Mouse (Mus musculus) midbrain, embryonic 10.5 days (tissue): ENCODE measurements around the gene En1. TPM values are rescaled to one million over a fixed set of nuclear protein-coding genes. Genes with fewer than 3 reads are reported as not detected.

Experiments used
- DNase-seq: peaks from one replicate; pipeline ENCODE4 v3.0.0-alpha.2; 2017; ENCODE audit warnings: low spot score
- H3K27ac ChIP-seq: fragments of 300-500 bp; sonication (generic); replicated peaks from 2 replicates; pipeline ENCODE4 v1.5.1; 2016; ENCODE audit warnings: mild to moderate bottlenecking
- H3K27me3 ChIP-seq: fragments of 300-500 bp; sonication (generic); 2 replicates; pipeline ENCODE4 v1.6.1; 2016; ENCODE audit warnings: low read depth, mild to moderate bottlenecking; ENCODE audit not compliant: poor library complexity, severe bottlenecking
- H3K36me3 ChIP-seq: fragments of 300-500 bp; sonication (generic); 2 replicates; pipeline ENCODE4 v1.6.1; 2016; ENCODE audit warnings: mild to moderate bottlenecking, moderate library complexity
- H3K4me1 ChIP-seq: fragments of 300-500 bp; sonication (generic); 2 replicates; pipeline ENCODE4 v1.6.1; 2016
- H3K4me3 ChIP-seq: fragments of 300-500 bp; sonication (generic); 2 replicates; pipeline ENCODE4 v1.5.1; 2016; ENCODE audit warnings: mild to moderate bottlenecking, moderate library complexity
- H3K9me3 ChIP-seq: fragments of 300-500 bp; sonication (generic); replicated peaks from 2 replicates; pipeline ENCODE4 v1.6.1; 2016; ENCODE audit warnings: mild to moderate bottlenecking
- WGBS: fragments of 180-500 bp; shearing (Covaris S2); methylation state at CpG from one replicate; pipeline ENCODE4 v1.1.7; 2016; 5-methylcytosine and 5-hydroxymethylcytosine counted together
- polyA plus RNA-seq: library from polyadenylated mRNA; unstranded; fragments of >200 nt; fragmentation: Nextera tagmentation; extraction: Ambion mirVana; gene quantifications from 2 replicates; pipeline ENCODE4 v1.2.1, GENCODE M21; 2016

Gene En1
- 5.2 and 5.6 TPM in 2 replicates for polyA plus RNA-seq

DNA sequence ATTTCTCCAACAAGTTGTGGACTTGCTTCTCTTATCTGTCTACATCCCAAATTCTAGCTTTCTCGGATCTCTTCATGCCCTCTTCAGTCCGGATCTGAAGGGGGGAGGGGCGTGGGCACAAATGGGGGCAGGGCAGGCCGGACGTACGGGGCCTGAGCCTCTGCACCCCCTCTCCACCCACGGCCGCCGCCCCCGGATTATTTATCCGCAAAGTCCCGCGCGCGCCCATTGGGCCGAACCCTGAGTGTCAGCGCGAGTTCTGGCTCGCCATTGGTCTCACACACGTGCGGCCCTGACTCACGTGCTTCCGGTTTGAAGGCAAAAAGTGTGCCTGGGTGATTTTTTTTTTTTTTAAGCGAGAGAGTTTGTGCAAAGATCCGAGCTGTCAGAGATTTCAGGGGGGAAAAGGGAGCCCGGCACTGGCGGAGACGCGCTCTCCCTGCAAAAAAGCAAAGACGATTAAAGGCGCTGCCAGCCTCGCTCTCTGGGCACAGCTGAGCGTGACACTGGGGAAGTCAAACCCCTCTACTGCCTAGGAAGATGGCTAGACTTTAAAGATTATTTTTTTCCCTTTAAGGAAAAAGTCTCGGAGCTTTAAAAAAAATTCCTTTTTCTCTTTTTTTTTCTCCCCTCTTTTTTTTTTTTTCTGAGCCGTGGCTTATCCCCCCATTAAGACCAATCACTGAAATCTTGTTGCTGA lies at the start of gene En1:
Gene En1, plus strand, starts transcription at position 388 of the 700 bp plus-strand sequence.
- Histone ChIP-seq H3K36me3 (0 out of 2 replicates have a peak, but pooled peaks cover 3% of the 10 kb centered on the region), H3K27me3 (peaks cover 99% of the 10 kb centered on the region), H3K4me3 (peak within 1 kb of the TSS; percentile 73), H3K27ac (peak within 1 kb of the TSS; percentile 90), H3K4me1 (peaks cover 64% of the 10 kb centered on the region), H3K9me3 (no peaks in the 10 kb centered on the region)
- WGBS: under 1% methylated on average over 35 of the region's 35 CpGs
- DNase-seq: peak; percentile 88

DNA sequence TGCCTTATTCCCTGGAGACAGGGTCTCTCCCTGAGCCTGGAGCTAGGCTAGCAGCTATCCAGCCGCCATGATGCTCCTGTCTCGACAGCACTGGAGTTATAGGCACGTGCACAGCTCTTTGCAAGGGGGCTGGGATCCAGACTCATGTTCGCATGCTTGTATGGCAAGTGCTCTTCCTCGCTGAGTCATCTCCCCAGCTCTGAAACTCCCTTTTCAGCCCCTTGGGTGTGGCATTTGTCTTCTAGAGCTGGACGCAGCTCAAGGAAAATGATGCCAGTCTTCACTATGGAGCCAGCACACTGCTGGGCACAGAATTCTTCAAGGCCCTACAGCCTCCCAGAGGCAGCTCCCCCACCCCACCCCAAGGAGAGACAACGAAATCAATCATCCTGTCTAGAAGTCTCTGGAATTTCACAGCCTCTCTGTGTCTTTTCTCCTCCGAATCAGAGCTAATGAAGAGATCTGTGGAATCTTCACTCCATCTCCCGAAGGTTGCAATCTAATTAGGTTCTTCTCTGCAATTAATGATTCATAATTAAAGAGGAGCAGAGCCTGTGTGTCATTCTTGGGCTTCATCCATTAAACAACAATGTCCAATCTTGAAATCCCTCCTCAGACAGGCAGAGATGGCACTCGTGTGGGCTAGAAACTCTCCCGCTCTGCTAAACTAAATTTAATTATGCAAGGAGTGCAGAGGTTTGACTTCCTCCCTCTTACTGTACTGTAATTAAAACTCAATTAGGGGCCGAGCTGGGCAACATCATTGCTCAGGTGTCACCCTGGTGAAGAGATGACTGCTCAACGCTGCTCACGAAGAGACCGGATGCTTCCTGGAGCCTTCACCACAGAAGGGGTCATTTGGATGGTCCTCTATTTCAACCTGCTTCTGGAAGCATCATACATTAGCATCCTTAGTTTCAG lies 45.0 kb upstream of the En1 start:
- no peaks in the 10 kb centered on the region for H3K27me3 ChIP-seq
- H3K4me1 ChIP-seq: no peaks in the 10 kb centered on the region
- no peaks in the 10 kb centered on the region for H3K36me3 ChIP-seq
- H3K4me3 ChIP-seq: no peak overlapping the region
- WGBS: 89% methylated on average over 15 of the region's 15 CpGs
- H3K27ac ChIP-seq: no peak overlapping the region
- no peak for DNase-seq
- no peaks in the 10 kb centered on the region for H3K9me3 ChIP-seq

DNA sequence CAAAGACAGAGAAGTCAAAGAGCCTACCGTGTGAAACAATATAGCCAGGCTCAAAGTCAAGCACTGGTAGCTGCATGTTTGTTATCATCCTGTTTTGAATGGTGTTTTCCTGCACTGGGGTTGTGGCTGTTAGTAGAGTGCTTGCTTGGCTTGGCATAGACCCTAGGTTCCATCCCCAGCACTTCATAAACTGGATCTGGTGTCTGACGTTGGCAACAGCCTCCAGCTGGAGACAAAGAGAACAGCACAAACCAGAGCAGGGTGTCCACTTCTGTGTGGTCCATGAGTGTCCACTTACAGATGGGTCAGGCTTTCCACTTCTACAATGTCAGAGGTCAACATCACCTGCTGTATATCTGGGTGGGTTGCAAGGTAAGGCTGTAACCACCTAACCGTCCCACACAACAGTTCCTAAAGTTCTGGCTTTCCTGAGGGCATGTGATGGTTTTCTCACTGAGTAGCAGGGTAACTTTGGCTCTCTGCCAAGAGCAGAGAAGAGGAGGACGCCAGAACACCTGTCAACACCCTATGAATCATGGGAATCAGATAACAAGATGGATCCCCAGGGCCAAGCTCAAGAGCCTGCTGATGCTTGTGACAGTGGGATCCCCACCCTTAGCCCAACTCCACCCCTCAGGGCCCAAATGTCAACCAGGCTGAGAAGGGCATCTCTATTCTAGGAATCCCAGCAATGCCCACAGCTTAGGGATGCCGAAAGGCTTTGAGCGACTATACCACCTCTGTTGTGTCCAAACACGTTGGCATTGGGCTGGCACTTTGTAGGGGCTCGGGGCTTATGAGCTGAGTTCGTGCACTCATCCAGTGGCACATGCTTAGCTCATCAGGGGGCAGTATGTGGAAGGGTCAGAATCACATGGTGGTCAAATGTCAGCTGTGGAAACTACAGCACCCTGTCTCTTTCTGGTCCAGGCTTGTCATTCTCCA lies 43.6 kb upstream of the En1 start:
- 83% methylated on average over 9 of the region's 9 CpGs for WGBS
- DNase-seq: no peak
- no peak overlapping the region for H3K27ac ChIP-seq
- H3K9me3 ChIP-seq: no peaks in the 10 kb centered on the region
- H3K36me3 ChIP-seq: no peaks in the 10 kb centered on the region
- no peaks in the 10 kb centered on the region for H3K27me3 ChIP-seq
- H3K4me1 ChIP-seq: no peaks in the 10 kb centered on the region
- no peak overlapping the region for H3K4me3 ChIP-seq

DNA sequence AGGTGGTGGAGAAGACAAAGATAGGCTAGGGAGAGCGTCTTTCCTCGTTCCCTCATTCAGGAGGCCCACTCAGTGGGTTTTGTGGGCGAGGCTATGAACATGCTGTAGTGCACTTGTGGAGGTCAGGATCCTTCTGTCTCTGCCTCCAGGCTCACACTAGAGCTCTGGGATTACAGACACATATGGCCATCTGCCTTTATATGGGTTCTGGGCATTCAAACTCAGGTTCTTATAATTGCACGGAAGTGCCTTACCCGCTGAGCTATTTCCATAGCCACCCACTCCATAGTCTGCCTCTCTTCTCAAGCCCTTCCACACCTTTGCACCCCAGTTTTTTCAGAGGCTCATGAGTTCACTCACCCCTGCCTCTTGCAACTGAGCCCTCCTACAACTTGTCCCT lies 42.3 kb upstream of the En1 start:
- Histone ChIP-seq H3K27ac (no peak overlapping the region), H3K9me3 (no peaks in the 10 kb centered on the region), H3K4me3 (no peak overlapping the region), H3K36me3 (no peaks in the 10 kb centered on the region), H3K27me3 (no peaks in the 10 kb centered on the region), H3K4me1 (no peaks in the 10 kb centered on the region)
- WGBS: 91% methylated on average over 5 of the region's 5 CpGs
- DNase-seq: no peak

GRCm38 (mm10) chr1:120581306-120581705 lies 20.9 kb upstream of the En1 start:
- Histone ChIP-seq H3K4me1 (no peaks in the 10 kb centered on the region), H3K27me3 (0 out of 2 replicates have a peak, but pooled peaks cover 8% of the 10 kb centered on the region), H3K36me3 (no peaks in the 10 kb centered on the region), H3K9me3 (no peaks in the 10 kb centered on the region), H3K27ac (no peak overlapping the region), H3K4me3 (no peak overlapping the region)
- no peak for DNase-seq
- 68% methylated on average over 4 of the region's 4 CpGs for WGBS

DNA sequence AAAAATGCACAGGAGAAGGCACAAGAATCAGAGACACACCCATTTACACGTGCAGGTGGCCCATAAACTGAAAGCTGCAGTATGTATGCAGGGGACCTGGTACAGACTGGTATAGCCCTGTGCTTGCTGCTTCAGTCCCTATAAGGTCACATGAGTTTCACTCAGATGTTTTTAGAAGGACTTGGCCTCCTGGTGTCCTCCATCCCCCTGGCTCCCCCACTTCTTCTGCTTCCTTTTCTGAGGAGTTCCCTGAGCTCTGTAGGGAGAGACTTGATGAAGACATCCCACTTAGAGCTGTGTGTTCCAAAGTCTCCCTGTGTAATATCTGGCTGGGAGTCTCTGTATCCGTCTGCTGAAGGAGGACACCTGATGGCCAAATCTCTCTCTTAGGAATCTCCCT lies 16.7 kb upstream of the En1 start:
- Histone ChIP-seq H3K9me3 (no peaks in the 10 kb centered on the region), H3K4me1 (no peaks in the 10 kb centered on the region), H3K36me3 (no peaks in the 10 kb centered on the region), H3K4me3 (no peak overlapping the region), H3K27me3 (peaks cover 37% of the 10 kb centered on the region), H3K27ac (no peak overlapping the region)
- WGBS: 30% methylated on average over 2 of the region's 2 CpGs
- DNase-seq: no peak

GRCm38 (mm10) chr1:120586500-120587110 lies 15.6 kb upstream of the En1 start:
- Histone ChIP-seq H3K4me1 (peaks cover 9% of the 10 kb centered on the region), H3K27ac (no peak overlapping the region), H3K27me3 (peaks cover 48% of the 10 kb centered on the region), H3K9me3 (no peaks in the 10 kb centered on the region), H3K36me3 (no peaks in the 10 kb centered on the region), H3K4me3 (no peak overlapping the region)
- peak; percentile 69 for DNase-seq
- 10% methylated on average over 7 of the region's 7 CpGs for WGBS

- H3K4me3 ChIP-seq: no peak overlapping the region
- no peaks in the 10 kb centered on the region for H3K36me3 ChIP-seq
- peaks cover 56% of the 10 kb centered on the region for H3K27me3 ChIP-seq
- peaks cover 9% of the 10 kb centered on the region for H3K4me1 ChIP-seq
- DNase-seq: no peak
- no peaks in the 10 kb centered on the region for H3K9me3 ChIP-seq
- WGBS: 75% methylated on average over 10 of the region's 12 CpGs
- no peak overlapping the region for H3K27ac ChIP-seq
Measured at GRCm38 (mm10) chr1:120587431-120587830, 14.8 kb upstream of the En1 start.

DNA sequence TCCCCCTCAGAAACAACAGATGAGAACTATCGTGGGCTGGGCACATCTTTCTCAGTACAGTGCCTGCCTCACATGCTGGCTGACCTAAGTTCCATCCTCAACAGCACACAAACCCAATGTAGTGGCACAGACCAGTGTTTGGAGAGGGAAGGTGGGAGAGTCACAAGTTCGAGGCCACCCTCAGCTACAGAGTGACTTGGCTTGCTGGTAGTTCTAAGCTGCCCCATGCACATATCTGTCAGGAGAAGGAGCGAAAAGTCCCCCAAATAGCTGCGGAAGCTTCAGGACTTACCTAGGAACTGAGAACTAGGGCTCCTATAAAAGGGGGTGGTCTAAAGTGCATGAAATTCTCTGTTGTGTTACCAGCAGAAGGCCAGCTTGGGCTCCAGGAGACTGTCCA lies 14.3 kb upstream of the En1 start:
- peaks cover 9% of the 10 kb centered on the region for H3K4me1 ChIP-seq
- no peak overlapping the region for H3K27ac ChIP-seq
- peaks cover 61% of the 10 kb centered on the region for H3K27me3 ChIP-seq
- WGBS: 85% methylated on average over 4 of the region's 4 CpGs
- no peaks in the 10 kb centered on the region for H3K36me3 ChIP-seq
- H3K9me3 ChIP-seq: no peaks in the 10 kb centered on the region
- no peak overlapping the region for H3K4me3 ChIP-seq
- DNase-seq: no peak

- DNase-seq: no peak
- Histone ChIP-seq H3K9me3 (no peaks in the 10 kb centered on the region), H3K27ac (no peak overlapping the region), H3K27me3 (peaks cover 67% of the 10 kb centered on the region), H3K36me3 (no peaks in the 10 kb centered on the region), H3K4me3 (no peak overlapping the region), H3K4me1 (peaks cover 10% of the 10 kb centered on the region)
- WGBS: 79% methylated on average over 6 of the region's 6 CpGs
Measured at GRCm38 (mm10) chr1:120588362-120589027, 13.7 kb upstream of the En1 start.

DNA sequence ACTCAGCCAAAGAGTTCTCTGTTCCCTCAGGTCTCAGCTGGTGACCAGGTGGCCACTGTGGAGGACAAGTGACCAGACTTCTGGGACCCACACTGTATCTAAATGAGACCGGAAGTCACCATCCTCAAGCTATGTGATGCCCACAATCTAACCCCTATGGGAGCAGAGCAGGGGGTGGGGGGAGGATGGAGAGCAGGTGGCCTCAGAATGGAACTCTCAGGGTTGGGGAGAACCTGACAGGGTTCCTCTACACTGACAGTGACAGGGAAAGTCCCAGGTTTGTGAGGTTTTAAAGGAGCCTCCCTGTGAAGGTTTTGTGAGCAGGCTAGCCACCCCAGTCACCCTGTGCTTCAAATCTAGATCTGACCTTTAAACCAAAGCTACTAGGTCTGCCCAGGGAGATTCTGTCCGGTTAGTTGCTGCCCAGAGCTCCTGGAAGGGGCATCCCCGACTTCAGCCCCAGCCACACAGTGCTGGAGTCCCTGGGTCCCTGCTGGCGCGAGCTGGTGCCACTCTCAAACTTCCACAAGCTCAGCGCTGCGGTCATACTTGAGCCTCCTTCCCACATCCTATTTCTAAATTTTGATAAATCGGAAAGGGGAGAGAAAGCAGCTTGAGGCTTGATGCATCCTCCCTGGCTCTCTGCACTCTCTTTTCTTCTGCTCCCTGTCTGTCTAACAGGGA lies 8.8 kb upstream of the En1 start:
- H3K4me1 ChIP-seq: peaks cover 45% of the 10 kb centered on the region
- H3K4me3 ChIP-seq: no peak overlapping the region
- 18% methylated on average over 8 of the region's 8 CpGs for WGBS
- DNase-seq: no peak
- peaks cover 100% of the 10 kb centered on the region for H3K27me3 ChIP-seq
- no peaks in the 10 kb centered on the region for H3K9me3 ChIP-seq
- no peak overlapping the region for H3K27ac ChIP-seq
- H3K36me3 ChIP-seq: no peaks in the 10 kb centered on the region
